Mouse (Mus musculus) cortical plate, adult 2 months (tissue): ENCODE results near the gene Dscam.

ENCODE experiments used
- CTCF ChIP-seq: fragments of 200-500 bp; IDR thresholded peaks from 2 replicates; pipeline ENCODE4 v1.5.1; 2011; ENCODE audit warnings: mild to moderate bottlenecking, control low read depth, low read length; ENCODE audit not compliant: insufficient read depth; ENCODE audit errors: extremely low read depth
- POLR2A ChIP-seq: fragments of 200-500 bp; IDR thresholded peaks from 2 replicates; pipeline ENCODE4 v1.6.1; 2011; ENCODE audit warnings: mild to moderate bottlenecking, low read length, control low read depth; ENCODE audit not compliant: insufficient read depth; ENCODE audit errors: extremely low read depth

DNA sequence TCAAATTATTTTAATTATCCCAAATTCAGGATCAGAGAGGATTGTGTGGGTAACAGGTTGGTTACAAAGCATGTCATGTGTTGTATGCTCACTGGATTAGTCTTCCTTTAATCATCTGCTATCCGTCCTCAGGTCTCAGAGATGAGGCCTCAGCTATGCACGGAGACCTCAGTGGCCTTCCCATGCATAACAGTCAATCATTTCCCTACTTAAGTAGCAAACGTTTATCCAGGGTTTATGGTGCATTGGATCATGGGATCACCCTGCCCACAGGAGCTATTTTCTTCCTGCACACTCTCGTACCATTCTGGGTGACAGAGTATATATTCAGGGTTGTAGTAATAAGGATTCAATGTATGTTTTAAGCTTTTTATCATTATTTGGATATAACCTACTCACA is 557.3 kb downstream of the Dscam start:
- no peak for TF ChIP-seq CTCF
- no peak for TF ChIP-seq POLR2A
